Mouse (Mus musculus) thymus, postnatal 14 days (tissue): ENCODE results near the gene Emcn.

Experiments used
- DNase-seq: peaks from one replicate; pipeline ENCODE4 v3.0.0; 2021

The Emcn gene

DNA sequence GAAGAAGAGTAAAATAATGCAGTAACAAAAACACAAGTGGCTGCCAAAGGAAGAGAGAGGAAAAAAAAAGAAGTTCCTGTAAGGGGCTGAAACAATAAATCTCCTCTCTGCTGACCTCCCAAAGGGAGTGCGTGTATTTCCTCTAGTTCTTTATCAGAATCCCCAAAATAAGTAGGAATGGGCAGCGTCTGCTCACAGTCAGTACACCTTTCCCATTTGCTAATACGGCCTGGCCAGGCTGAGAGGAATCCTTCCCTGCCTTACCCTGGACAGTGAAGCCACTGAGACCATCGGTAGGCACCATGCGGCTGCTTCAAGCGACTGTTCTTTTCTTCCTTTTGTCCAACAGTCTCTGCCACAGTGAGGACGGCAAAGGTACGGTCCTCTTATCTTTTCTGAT, at the start of gene Emcn:
TSS of gene Emcn (plus strand) at position 130 of the 400 bp plus-strand sequence.
- no peak for DNase-seq

- DNase-seq: no peak
Measured at GRCm38 (mm10) chr3:137293174-137293591, 47.7 kb upstream of the Emcn start.

DNA sequence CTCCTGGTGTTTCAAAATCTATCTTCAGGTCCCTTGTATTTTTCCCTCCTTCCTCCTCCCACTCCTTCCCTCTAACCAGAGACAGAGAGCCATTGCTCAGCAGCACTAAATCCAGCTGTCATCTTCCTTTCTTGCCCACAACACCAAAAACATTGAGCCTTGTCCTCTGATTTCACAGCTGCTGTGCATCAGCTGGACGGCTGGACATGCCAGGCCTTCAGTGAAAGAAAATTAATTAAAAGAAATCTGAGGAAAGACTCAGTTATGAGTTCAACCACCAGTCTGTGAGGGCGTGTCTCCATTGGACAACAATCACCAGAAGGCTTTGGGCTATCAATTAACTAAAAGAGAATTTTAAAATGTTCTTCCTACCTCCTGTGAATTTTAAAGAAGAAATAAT, 42.6 kb upstream of the Emcn start:
- no peak for DNase-seq

- no peak for DNase-seq
Measured at GRCm38 (mm10) chr3:137300210-137300609, 40.7 kb upstream of the Emcn start.

- DNase-seq: no peak
Measured at GRCm38 (mm10) chr3:137301195-137301594, 39.7 kb upstream of the Emcn start.

- DNase-seq: no peak
Measured at GRCm38 (mm10) chr3:137302804-137303203, 38.1 kb upstream of the Emcn start.

GRCm38 (mm10) chr3:137309959-137310358, 30.9 kb upstream of the Emcn start:
- DNase-seq: no peak

- no peak for DNase-seq
Measured at GRCm38 (mm10) chr3:137312540-137312939, 28.3 kb upstream of the Emcn start.

DNA sequence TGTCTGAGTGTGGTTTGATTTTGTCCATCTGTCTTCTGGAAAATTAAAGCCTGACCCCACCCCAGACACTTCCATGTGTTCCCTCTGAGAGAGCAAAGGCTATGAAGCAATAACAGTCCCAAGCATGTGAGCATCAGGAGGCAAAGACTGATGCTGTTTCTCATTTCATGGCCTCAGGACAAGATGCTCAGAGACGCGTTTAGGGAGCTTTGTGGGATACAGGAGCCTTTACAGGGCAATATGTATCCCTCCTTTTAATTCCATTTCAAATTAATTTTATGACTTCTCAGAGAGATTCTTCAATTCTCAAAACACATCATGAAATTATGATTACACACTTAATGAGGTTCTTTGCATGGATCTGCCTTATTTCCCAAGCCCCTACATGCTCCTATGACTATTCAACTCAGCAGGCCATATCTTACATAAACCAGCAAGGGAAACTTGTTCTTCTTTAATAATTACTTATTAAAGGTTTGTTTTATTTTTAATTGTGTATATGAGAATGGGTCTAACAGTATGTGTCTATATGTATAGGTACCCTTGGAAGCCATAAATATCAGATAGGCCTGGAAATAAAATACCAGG, 27.0 kb upstream of the Emcn start:
- DNase-seq: no peak

DNA sequence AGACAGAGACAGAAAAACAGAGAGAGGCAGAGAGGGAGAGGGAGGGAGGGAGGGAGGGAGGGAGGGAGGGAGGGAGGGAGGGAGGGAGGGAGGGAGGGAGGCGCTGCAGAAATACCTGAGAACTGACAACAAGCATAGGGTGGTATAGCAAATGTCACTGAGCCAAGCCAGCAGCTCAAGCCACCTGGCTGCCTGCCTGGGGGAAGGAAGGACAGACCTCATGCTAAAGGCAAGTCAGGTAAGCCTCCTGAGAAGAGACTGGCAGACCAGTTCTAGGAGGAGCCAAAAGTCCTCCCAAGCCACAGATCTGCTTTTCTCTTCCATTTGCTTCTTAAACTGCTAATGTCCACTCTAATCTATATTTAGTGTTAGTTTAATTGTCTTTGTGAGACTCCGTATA, 22.5 kb upstream of the Emcn start:
- DNase-seq: no peak

- DNase-seq: no peak
Measured at GRCm38 (mm10) chr3:137319950-137320349, 20.9 kb upstream of the Emcn start.

DNA sequence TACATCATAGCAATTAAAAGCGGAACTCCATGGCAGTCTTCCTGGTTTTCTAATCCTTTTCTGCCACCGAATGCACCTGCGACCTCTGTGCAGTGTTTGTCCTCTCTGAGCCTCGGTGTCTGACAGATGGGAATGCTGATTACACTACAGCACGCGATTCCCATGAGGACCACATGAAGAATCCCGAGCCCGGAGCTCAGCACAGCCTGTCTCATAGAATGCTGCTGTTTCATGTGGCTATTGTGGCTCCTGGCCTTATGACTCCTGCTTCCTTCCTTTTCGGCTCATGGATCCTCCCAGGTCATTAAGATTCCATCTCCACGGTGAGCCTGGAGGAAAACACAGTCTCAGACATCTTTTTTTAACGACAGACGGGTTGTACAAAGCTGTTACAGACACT, 18.6 kb upstream of the Emcn start:
- no peak for DNase-seq

- no peak for DNase-seq
Measured at GRCm38 (mm10) chr3:137329898-137330297, 11.0 kb upstream of the Emcn start.

DNA sequence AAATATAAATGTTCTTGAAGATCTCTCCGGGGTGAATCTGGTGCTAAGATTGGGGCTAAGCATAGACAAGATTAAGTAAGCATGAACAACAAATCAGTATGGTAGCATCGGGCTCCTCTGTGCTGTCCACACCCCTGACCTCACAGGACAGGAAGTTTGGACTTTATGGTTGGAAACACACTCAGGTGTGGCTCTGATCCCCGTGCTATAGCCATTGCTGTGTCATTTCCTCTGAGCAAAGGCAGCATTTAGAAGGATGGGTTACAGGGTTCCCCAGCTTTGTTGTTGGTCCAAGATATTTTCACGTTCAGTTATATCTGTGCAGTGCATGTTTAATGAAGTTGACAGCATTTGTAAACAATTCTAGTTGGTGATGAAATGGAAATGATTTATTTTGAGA, 9.9 kb upstream of the Emcn start:
- DNase-seq: no peak

DNA sequence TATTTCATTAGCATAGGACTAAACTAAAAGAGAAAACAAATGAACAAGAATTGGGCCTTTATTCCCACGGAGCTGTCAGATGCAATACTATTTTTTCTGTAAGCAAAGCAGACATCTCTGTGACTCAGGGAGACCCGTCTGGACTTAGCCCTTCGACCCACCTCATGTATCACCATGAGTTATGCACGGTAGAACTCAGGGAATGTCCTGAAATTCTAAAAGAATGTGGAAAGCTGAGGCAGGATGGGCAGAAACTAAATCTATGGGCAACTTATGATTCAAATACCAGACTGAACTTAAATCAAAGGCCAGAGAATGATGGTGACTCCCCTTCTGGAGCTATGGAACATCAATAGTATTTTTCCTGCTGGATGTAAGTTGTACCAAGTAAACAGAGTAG, 8.3 kb upstream of the Emcn start:
- DNase-seq: no peak

DNA sequence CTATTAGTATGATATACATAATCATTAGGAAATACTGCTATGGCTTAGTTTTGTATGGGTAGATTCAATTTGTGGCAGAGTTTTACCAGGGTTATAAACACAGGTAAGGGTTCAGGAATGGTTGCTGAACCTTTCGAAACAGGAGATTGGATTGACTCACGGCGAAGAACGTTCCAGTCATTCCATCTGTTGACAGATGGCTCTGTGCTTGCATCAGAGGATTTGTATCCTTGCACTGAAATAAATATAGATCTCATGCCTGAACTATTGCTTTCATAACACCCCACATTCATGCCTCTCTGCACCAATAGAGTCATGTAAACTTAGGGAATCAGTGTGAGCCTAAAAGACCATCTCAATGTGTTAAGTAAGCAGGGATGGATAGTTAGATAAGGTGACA, 4.9 kb upstream of the Emcn start:
- no peak for DNase-seq

GRCm38 (mm10) chr3:137343446-137343845, 2.6 kb downstream of the Emcn start:
- DNase-seq: no peak

DNA sequence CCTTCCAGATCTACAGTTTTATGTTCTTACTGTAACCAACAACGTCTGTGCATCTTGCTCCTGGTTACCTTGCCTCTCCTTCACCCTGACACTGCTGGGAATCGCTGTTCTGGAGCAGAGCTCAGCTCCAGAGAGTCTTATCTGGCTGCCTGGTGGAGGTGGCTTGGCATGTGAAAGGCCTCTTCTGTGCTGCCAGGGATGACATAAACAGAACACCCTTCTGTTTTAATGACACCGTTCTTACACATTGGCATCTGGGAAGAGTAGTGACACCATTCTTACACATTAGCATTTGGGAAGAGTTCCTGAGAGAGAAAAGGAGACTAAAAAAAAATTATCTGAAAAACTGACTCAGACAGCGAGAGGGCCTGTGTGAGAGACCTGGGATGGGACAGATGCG, 11.0 kb downstream of the Emcn start:
- no peak for DNase-seq

- no peak for DNase-seq
Measured at GRCm38 (mm10) chr3:137356697-137357096, 15.8 kb downstream of the Emcn start.

GRCm38 (mm10) chr3:137367123-137367825, 26.4 kb downstream of the Emcn start:
- DNase-seq: no peak

- no peak for DNase-seq
Measured at GRCm38 (mm10) chr3:137367826-137368325, 27.0 kb downstream of the Emcn start.

DNA sequence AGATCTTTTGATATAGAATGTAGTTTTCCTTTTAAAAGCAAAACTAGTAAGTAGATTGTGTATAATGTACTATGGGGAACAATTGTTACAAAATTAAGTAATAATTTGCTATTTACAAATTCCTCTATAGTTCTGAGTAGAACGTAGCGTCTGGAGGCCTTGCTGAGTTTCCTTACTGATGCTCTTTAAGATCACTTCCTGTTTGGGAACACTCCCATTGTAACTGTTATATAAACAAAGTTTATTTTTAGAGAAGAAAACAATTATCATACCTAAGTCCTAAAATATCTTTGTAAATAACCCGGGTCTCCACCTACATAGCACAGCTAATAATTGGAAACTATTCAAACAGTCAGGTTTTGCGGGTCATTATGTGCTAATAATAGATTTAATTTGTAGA, 32.0 kb downstream of the Emcn start:
- no peak for DNase-seq

DNA sequence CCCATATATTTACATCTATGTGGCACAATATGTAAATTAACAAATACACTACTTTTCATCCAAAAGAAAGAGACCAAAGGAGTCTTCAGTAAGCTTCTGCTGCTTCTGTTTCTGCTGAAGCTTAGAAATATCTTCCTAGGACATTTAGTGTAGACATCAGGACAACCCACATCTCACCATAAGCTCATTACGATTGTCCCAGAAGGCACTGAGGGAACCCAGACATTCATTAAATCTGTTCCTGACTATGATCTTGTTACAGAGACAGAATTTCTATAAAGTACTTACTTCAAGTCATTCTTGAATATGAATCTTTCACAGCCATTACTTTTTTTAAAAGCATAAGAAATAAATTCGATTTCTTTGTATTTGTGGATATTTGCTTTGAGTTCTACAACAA, 41.4 kb downstream of the Emcn start:
- no peak for DNase-seq

DNA sequence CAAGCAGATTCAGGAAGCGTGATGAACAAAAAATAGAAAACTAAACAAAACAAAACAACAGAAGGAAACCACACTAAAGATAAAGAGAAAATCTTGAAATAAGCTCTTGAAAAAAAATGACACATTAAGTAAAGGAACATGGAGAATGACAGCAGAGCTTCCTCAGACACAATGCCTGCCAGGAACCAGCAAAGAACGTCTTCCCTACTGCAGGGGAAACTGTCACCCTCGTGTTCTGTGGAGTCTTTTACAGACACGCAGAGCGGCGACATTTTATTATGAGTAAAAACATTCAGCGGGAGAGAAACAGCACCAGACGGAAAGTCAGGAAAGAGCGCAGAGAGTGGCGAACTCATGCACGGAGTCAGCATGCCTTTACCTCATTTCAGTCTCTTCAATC, 54.7 kb downstream of the Emcn start:
- DNase-seq: no peak
